Mouse (Mus musculus) spleen, postnatal 10 days (tissue): ENCODE measurements at regions not wholly inside any gene's neighbourhood (a gene's known extent, or its start where the extent isn't known, plus 50 kb on each side); places are given as distances from the start of the nearest gene placed in this dataset.

Experiments used
- DNase-seq, 2 experiments: peaks; one replicate each; pipeline ENCODE4 v3.0.0; 2021 to 2022; ENCODE audit warnings: low spot score in 2 of 2

DNA sequence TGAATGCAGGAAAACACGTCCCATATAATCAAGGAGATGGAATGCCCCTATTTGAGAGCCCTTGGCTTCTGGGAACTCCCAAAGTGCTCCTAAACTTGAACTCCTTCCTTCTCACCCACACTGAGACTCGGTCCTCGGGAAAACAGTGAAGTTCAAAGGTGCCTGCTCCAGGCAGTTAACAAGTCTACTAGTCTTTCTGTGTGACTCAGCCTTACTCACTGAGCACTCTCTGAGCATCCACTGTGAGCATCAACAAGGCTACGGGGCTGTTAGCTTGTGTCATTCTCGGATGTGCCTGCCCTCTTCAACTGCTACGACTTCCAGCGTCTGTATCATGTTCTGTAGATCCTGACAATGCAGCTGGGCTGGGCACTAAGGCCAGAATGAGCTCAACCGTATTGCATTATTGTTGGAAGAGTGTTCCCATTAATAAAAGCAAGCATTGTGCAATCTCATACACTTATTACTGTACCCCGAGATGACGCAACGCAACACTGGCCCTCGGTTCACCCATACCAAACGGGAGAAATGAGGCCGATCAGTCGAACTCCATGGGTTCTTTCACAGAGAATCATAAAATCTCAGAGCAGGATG, 96.1 kb upstream of the Egr2 start:
- DNase-seq: no peak

DNA sequence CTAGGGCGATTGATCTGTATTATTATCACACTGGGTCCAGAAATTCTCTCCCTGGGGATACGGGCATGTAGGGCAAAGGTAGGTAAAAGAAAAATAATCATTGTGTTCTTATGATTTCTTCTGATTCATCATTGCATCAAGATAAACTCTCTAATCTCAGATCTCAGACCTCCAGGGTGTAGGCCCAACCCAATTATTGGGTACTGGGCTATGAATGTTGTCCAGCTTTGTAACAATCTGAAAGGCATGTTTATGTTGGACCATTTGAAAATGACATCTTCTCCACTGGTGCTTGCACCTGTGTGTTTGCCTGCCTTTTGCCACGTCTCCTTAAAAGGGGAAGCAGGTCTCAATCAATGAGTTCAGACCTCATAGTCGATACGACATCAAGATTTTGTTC, 95.4 kb upstream of the Egr2 start:
- no peak for DNase-seq

DNA sequence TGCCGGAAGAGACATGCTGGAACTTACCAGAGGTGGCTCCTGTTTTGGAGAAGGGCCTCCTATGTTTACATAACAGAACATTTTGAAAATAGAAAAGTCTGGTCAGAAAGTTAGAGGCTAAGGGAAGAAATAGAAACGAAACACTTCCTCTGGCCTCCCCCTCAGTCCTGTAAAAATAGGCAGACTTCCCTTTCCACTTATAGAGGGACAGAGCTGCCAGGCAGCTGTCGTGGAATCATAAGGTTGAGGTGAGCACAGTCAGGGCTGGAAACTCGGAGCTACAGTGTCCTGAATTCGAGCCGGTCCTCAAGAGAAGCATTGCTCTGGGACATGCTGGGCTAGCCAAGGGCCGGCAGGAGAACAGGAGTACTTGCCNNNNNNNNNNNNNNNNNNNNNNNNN, 94.0 kb upstream of the Egr2 start:
- DNase-seq: no peak

DNA sequence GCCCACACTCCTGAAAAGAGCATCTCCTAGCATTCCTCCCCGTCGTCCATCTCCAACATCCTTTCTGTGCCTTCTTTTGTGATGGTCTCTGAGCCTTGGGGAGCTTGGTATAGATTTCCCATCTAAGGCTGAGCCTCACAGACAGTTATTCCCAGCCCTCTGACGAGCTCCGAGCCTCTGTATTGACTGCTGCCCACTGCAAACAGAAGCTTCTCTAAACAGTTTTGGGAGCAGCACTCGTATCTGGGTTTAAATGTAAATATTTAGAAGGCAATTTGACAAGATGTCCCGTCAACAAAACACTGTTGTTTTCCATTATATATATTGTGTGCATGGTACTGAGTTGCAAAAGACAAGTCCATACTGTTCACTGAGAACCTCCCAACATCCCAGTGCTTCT, 86.4 kb upstream of the Egr2 start:
- no peak for DNase-seq

DNA sequence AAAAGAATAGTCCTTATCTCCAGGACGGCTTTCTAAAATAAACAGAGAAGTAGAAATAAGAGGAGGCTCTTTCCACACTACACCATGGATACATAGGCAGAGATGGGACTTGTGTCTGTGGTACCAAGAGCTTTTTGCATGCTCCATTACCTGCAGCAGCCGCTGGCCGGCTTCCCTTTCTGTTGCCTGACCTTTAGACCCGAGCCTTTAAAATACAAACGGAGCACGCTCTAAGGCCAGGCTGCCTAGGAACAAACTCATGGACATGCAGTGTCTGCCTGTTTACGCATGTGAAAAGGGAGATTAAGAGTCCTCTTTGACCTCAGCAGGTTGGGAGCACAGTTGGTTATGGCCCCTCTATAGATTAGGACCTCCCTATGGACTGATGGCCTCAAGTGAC, 81.1 kb upstream of the Egr2 start:
- no peak for DNase-seq

DNA sequence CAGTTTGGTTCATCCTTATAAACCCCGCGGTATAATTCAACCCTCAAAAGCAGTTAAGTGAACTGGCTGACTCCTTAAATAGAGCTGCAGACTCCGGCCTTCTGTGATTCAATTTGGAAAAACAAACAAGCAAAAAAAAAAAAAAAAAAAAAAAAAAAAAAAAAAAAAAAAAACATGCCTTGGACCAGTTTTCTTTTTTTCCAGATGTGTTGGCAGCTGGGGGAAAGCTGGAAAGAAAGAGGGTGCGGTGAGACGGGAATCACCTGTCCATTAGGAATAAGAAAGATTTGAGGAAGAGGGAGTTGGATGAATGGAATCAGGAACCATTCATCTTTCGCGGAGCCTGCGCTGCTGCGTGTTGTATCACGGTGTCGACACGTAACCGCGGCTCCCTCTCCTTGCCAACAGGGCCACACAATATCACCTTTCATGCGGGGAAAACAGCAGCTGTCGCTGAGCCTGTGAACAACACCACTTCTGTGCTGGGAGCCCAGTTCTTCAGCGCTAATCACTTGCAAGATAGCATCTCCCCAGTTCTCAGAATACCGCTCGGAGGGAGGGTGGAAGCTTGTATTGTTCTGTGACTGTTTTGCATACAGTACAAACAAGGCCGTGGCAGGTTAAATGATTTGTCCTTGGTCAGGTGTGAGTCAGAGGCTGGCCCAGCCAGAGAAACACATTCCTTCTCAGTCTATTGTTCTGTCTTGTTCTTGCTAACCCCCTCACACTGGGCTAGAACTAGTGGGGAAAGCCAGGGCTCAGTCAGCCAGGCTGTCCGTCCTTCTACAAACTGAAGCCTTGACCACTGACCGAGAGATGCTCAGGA, 76.6 kb upstream of the Egr2 start:
- DNase-seq: no peak

DNA sequence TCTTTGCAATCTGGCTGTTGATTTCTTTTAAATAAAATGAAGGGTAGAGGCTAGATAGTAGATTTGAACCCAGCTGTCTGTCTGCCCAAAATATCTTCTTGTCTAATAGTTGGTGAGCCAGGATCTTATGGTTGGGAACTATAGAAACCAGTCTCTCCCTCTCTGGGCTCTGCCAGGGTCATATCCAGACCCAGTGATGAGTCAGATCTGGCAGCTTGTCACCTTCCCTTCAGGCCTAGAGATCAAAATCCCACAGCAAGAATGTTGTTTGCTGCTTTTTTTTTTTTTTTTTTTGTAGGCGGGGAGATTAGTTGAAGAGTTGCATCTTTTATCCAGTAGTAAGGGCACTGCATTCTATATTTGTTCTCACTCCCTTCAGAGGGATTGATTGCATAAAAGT, 74.0 kb upstream of the Egr2 start:
- no peak for DNase-seq

DNA sequence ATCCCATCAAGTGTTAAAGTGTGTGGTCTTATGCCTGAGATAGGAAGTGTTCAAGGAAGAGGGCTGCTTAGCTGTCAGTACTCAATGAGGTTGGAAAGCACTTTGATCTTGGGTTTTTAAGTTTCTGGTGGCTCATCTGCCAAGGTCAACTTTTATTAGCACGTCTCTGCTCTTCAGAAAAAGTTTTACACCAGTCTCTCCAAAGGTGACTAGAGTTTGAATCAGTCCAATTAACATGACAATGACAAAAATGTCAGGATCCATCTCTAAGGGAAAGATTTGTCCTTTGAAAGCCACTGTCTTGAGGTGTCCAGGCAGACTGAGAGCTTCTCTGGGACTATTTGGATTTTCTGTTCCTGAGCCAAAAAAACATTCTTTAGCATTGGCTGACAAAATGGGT, 73.4 kb upstream of the Egr2 start:
- no peak for DNase-seq

DNA sequence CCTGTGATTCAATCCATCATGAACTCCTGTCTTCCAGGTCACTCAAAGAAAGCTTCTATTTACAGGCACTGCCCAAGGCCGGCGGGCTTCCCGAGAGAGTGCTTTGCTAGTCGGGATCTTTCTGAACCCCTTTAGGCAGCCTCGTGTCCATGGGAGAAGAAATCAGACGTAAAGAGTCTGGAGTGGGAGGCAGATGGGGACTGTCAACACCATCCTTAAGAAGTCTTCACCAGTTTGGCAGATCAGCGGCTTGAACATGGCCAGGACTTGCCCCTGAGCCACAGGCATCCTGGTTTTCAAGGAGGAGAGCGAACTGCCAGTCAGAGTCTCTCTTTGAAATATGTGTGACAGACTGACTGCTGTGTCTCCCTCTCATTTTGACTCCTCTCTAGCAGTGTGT, 66.6 kb upstream of the Egr2 start:
- no peak for DNase-seq

DNA sequence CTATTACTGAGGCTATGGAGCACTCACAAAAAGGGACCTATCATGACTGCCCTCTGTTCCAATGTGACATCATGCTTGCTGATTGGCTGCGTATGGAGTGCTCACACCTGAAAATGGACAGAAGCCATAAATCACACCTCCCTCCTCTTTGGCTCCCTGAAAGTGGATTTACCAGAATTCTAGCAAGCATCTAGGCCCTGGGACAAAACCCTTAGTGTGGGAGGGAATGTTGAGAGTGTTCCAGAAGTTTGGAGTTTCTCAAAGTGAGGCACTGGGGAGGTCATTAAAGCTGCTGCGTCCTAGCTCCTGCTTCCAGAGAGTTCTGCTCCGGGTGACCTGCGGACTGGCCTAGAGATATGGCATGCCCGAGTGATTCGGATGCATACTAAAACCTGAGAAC, 62.3 kb upstream of the Egr2 start:
- no peak for DNase-seq

DNA sequence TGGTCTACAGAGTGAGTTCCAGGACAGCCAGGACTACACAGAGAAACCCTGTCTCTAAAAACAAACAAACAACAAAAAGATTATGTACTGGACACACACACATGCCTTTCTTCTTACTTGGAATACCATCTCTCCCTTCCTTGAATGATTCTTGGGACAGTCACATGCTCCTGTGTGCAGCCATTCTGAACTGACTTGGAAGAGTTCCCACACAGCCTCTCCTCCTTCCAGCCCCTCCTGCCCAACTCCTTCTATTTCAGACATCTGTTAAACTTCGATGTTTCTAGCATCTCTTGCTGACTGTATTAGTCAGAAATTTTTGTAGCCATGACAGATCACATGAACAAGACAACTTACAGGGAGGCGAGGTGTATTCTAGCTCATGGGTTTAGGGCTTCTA, 60.9 kb upstream of the Egr2 start:
- DNase-seq: no peak

DNA sequence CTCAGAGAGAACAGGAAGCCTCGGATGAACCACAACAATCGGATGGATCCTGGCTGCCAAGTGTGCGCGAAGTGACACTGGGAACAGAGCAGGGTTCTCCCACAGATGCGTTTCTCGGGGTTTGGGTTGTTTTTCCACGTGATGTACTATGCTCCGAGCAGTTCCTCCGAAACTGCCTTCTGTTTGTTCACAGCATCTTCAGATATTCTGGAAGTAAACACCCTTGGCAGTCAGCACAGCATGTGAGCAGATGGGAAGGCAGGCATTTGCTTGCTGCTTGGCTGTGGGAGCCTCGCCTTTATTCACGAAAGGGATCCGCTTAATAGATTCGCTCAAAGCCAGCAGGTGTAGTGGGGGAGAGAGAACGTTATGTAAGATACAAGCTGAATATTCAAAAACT, 53.0 kb upstream of the Egr2 start:
- no peak for DNase-seq

DNA sequence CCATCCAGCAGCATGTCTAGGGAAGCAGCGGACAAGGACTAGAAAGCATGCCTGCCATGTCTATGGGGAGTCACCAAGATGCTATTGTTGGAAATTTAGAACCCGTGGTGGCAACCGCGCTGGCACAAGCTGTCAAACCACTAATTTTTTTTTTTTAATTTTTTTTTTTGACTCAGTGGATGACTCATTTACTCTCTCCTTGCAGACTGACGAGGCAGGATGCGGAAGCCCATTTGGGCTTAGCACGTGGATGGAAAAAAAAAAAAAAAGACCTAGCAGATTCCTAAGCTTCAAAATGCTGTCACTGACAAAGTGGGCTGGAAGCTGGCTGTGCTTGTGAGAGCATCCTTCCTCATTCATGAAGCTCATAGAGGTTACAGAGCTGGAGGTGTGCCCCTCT, 51.9 kb upstream of the Egr2 start:
- no peak for DNase-seq

DNA sequence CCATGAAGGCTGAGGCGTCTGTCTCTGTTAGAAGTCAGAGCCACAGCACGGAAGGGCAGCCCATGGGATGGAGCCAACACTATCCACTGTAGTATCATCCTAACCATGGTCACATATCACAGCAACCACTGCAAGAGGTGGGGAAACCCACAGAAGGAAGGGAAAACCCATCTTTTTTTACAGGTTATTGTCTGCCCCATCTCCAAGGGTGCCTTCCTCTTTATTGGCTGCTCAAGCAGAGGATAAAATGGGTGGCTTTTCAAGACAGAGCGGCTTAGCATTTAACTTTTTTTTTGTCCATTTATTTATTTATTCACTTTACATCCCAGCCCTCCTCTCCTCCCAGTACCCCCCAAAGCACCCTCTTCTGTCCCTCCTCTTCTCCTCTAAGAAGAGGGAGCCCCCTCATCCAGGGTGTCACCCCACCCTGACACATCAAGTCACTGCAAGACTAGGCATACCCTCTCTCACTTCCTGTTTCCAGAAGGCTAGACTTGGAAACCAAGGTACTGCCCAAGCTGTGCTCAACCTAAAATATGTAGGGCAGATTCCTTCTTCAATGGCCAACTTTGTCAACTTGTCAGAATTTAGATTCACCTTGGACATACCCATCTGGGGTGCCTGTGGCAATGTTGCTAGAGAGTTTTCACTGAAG, 51.1 kb upstream of the Egr2 start:
- DNase-seq: no peak
